Mouse (Mus musculus): ENCODE measurements around the gene Gm49391.
"Not testable (repeated sequence)": the region's sequence is repeated elsewhere in the genome, so short reads cannot be mapped to it uniquely, and the experiment has no call there.

The Gm49391 gene

DNA sequence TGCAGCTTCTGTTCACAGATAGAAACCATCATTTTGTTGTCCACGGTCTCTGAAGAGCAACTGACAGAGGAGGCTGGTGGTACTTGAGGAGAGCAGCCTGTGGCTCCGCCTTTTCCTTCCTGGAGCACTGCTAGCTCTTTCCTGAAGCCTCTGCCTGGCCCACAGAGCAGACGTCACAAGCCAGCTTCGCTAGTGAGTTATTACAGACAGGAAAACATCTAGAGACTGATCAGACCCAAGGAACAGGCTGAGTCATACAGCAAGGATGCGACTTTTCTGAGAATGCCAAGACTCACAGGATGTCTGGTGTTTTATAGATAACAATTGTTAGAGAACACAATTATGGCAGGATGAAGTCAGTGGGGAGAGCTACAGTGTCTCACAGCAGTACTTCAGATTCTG lies at the start of gene Gm49391, which contains the start of gene Ctla2a:
TSS of gene Gm49391 (minus strand) at position 72 of the 402 bp plus-strand sequence.
TSS of gene Ctla2a (minus strand) at position 126 of the 402 bp plus-strand sequence.
- peak; percentile 78 for DNase-seq

DNA sequence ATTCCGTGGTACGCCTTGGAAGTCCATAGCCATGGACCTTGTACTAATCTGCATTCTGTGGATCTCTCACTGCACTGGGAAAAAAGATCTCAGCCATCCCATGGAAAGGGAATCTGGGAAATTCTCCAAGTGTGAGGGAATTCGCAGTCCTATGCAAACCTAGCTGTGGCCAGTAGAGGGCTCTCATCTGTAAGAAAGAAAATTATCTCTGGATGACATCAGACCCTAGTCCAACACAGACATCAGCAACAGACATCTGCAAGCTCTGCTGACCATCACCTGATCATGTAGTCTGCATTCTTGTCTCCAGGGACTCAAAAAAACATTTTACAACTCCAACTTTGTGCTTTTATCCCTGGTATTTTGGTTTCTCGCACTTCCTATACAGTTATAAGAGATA lies 35.9 kb upstream of the Gm49391 start:
- not testable (repeated sequence) for DNase-seq

DNA sequence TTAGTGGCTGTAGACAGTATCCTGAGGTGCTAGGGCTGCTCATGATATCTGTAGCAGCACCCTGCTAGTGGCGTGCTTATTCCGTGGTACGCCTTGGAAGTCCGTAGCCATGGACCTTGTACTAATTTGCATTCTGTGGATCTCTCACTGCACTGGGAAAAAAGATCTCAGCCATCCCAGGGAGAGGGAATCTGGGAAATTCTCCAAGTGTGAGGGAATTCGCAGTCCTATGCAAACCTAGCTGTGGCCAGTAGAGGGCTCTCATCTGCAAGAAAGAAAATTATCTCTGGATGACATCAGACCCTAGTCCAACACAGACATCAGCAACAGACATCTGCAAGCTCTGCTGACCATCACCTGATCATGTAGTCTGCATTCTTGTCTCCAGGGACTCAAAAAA lies 27.6 kb upstream of the Gm49391 start:
- not testable (repeated sequence) for DNase-seq

DNA sequence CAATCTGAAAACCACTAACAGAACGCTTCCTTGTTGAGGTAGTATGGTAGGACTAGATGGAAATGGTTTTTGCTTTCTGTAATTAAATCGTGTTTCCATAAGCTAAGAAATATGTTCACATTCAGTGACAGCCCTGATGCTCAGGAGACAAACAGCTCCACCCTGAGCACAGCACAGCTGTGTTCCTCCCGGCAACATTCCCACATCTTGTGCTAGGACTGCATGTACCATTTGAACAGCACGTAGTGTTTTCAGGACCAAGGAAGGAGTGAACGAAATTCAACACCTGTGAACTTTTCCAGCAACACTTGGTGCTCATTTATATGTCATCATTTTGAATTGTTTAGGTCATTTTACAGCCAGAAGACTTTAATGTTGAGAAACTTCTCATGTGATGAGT lies 25.3 kb upstream of the Gm49391 start:
- no peak for DNase-seq

DNA sequence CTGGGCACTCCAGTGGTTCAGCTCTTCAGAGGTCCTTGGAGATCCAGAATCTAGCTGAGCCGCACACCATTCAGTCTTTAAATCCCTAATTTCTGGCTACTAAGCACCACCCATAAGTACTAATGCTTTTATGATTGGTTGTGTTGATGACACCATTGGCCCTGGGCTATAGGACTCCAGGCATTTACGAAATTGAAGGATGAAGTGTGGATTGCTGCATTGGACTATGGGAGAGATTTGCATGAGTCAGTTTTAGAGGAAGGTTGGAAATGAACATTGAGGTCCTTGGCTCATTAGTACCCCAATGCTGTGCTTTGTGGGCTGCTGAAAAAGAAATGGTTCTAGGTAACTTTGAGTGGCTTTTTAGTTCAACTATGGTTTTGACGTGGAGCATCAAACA lies 5.5 kb upstream of the Gm49391 start, which contains the start of gene Tpbpa:
TSS of gene Tpbpa (minus strand) at position 101 of the 400 bp plus-strand sequence.
- DNase-seq: not testable (repeated sequence)

DNA sequence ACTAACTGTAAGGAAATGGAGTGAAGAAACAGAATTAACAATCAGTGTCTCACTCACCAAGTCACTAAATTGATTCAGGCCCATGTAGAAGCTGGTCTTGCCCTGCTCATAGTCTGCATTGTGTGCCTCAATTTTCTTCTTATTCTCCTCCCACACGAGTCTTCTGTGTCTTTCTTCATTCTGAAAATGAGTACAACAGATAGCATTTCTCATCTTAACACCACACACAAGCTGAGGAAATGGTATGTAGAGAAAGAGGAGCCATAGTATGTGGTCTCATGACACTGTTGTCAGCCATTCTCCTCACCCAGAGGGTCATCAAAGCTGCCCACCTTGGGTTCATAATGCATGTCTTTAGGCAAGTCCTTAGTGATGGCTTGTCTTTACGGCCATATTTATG lies 881 bp downstream of the Gm49391 start, which contains the start of gene Gm49393:
TSS of gene Gm49393 (minus strand) at position 101 of the 400 bp plus-strand sequence.
- not testable (repeated sequence) for DNase-seq

DNA sequence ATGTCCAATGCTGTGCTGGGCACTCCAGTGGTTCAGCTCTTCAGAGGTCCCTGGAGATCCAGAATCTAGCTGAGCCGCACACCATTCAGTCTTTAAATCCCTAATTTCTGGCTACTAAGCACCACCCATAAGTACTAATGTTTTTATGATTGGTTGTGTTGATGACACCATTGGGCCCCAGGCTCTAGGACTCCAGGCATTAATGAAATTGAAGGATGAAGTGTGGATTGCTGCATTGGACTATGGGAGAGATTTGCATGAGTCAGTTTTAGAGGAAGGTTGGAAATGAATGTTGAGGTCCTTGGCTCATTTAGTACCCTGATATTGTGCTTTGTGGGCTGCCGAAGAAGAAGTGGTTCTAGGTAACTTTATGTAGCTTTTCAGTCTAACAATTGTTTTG lies 31.6 kb downstream of the Gm49391 start, which contains the start of gene Tpbpb:
TSS of gene Tpbpb (minus strand) at position 101 of the 400 bp plus-strand sequence.
- not testable (repeated sequence) for DNase-seq

DNA sequence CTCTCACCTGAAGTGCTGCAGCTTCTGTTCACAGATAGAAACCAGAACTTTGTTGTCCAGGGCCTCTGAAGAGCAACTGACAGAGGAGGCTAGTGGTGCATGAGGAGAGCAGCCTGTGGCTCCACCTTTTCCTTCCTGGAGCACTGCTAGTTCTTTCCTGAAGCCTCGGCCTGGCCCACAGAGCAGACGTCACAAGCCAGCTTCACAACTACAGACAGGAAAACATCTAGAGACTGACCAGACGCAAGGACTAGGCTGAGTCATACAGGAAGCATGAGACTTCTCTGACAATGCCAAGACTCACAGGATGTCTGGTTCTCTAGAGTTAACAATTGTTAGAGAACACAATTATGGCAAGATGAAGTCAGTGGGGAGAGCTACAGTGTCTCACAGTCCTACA lies 39.0 kb downstream of the Gm49391 start, which contains the start of gene Ctla2b:
TSS of gene Ctla2b (minus strand) at position 120 of the 400 bp plus-strand sequence.
- peak; percentile 80 for DNase-seq

DNA sequence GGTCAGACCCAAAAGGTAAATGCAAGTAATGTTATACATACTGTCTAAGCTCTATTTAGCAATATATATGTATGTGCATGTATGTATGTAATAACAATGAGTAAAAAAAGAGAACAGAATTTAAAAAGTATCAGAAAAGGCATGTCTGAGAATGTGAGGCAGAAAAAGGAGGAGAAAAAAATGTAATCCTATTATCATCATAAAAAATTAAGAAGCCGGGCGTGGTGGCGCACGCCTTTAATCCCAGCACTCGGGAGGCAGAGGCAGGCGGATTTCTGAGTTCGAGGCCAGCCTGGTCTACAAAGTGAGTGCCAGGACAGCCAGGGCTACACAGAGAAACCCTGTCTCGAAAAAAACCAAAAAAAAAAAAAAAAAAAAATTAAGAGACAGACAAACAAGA lies 39.6 kb downstream of the Gm49391 start, which contains the start of gene Gm49392:
TSS of gene Gm49392 (minus strand) at position 101 of the 400 bp plus-strand sequence.
- DNase-seq: not testable (repeated sequence)

DNA sequence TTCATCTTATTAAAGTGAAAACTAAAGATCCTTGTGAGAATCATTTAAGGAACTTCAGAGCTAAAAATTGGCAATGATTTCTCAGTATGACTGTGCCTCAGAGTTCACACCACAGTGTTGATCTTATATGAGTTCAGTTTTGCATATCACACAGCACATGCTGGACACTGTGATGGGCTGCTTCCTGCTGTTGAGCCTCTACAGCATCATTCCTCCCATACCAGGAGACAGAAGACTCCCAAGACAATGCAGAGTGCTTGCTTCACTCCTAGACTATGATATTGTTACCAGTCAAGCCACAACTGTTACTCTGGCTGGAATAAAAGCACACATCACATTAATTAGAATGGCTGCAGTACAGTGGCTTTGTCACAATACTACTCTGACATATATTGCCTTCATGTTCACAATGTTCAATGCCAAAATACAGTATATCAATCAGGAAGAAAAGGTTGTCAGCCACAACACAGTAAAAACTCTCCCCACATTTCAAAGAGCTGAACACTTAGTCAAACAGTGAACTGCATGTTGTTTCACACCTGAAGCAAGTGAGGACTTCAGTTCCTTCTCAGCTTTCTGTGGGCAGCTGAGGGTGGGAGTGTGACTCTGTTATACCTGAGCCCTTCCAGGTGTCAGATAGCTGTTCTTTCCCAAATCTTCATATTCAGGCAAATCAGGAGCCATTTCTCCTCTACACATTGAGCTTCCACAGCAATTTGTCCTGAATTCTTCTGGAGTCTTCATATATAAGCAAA lies 40.8 kb downstream of the Gm49391 start:
- DNase-seq: no peak

DNA sequence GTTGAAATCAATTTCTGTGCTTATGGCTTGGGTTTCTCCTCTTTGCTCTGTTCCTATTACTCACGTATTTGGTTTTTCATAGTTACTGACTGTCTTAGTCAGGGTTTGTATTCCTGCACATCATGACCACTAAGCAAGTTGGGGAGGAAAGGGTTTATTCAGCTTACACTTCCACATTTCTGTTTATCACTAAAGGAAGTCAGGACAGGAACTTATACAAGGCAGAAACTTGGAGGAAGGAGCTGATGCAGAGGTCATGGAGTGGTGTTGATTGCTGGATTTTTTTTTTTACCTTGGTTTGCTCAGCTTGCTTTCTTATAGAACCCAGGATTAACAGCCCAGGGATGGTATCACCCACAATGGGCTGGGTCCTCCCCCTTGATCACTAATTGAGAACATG lies 44.1 kb downstream of the Gm49391 start:
- no peak for DNase-seq

DNA sequence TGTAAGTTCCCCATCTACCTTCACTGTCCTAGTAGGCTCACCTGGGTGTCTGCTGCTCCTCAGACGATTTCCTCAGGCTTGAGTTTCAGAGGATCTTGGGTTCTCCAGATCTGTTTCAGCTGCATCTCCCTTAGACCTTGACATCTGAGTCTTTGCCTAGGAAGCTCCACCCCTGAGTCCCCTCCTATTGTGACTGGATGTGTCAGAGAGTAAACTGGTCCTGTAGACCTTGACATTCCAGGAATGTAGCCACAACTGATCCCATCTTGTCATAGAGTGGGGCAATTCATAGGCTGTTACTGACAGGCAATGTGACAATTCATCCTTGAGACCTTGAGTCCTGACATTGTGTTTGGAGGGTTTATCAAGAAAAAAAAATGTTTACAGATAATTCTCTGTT lies 72.1 kb downstream of the Gm49391 start, which contains the start of gene 4930486L24Rik:
TSS of gene 4930486L24Rik (minus strand) at position 195 of the 400 bp plus-strand sequence.
- no peak for DNase-seq

DNA sequence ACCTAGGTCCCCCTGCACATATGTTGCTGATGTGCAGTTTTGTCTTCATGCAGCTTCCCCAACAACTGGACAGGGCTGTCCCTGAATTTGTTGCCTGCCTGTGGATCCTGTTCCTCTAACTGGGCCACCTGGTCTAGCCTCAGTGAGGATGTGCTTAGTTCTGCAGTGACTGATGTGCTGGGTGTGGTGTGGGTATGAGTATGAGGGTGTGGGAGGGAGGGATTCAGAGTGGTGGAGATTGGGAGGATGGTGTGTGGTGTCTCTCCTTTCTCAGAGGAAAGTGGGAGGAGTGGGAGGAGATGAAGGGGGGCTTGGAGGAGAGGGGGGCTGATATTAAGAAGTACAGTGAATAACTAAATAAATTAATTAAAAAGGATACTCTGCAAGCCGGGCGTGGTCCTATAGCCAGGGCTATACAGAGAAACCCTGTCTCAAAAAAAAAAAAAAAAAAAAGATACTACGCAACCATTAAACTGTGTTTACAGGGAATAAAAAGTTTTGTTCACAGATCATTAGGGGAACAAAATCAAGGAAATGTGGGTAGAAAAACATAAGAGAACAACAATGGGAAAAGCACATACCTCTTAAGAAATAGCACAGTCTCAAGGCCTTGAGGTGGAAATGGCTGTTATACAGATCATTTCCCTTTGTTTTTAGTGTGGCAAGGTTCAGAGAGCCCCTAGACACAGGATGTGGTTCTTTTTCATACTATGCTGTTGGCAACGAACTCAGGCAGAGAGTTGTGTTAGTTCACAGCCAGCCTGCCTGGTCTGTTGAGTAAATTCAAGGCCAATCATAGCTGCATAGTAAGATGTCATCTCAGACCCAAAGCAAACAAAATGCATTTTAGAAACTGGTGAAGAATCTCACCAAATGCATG lies 87.9 kb downstream of the Gm49391 start:
- no peak for DNase-seq
